Mouse (Mus musculus): Measurements from ENCODE around the gene Htra2. TPM values are rescaled to one million over a fixed set of nuclear protein-coding genes. Genes with fewer than 3 reads are reported as not detected.

Htra2 gene
- polyA plus RNA-seq, 1 experiment from 2014 or later = 71.2 TPM

- no peak for ATAC-seq (replicated peaks; ENCODE audit: insufficient number of reproducible peaks, insufficient read depth, low FRiP score, low read depth)
- peaks cover 20% of the 10 kb centered on the region for H3K4me1 ChIP-seq (replicated peaks)
- no peak within 1 kb of the TSS for H3K27ac ChIP-seq
- peak within 1 kb of the TSS; percentile 45 for H3K4me3 ChIP-seq
- peak within 1 kb of the TSS; percentile 67 for H3K4me2 ChIP-seq
- peaks cover 10% of the 10 kb centered on the region for H3K36me3 ChIP-seq
- WGBS = 4% methylated on average over 42 of the region's 42 CpGs
- peak within 1 kb of the TSS; percentile 47; the same call in 1 of the 2 replicates for H3K9ac ChIP-seq
- peaks cover 85% of the 10 kb centered on the region for H3K27me3 ChIP-seq
- H3K9me3 ChIP-seq (replicated peaks) = no peaks in the 10 kb centered on the region
These were observed 31.3 kb upstream of the Htra2 start, which contains the start of gene Lbx2 for GRCm38 (mm10) chr6:83086121-83087035. Gene Lbx2, plus strand, starts transcription at chr6:83086367.

GRCm38 (mm10) chr6:83084477-83084876 is 29.4 kb upstream of the Htra2 start:
- Histone ChIP-seq H3K4me3 (no peak overlapping the region), H3K9me3 (replicated peaks) (no peaks in the 10 kb centered on the region), H3K27ac (no peak overlapping the region), H3K36me3 (peaks cover 14% of the 10 kb centered on the region), H3K4me2 (no peak overlapping the region), H3K9ac (no peak overlapping the region), H3K4me1 (replicated peaks) (peaks cover 21% of the 10 kb centered on the region), H3K27me3 (peaks cover 74% of the 10 kb centered on the region)
- 15% methylated on average over 6 of the region's 6 CpGs for WGBS
- ATAC-seq (replicated peaks; ENCODE audit: insufficient number of reproducible peaks, insufficient read depth, low FRiP score, low read depth) = no peak

- Histone ChIP-seq H3K9ac (no peak overlapping the region), H3K4me2 (no peak overlapping the region), H3K4me3 (no peak overlapping the region), H3K27me3 (peaks cover 66% of the 10 kb centered on the region), H3K9me3 (replicated peaks) (no peaks in the 10 kb centered on the region), H3K4me1 (replicated peaks) (peaks cover 29% of the 10 kb centered on the region), H3K36me3 (peaks cover 14% of the 10 kb centered on the region), H3K27ac (no peak overlapping the region)
- ATAC-seq (replicated peaks; ENCODE audit: insufficient number of reproducible peaks, insufficient read depth, low FRiP score, low read depth) = no peak
- 23% methylated on average over 5 of the region's 5 CpGs for WGBS
These were observed 28.4 kb upstream of the Htra2 start for GRCm38 (mm10) chr6:83083497-83083896.

GRCm38 (mm10) chr6:83080210-83080609 is 25.1 kb upstream of the Htra2 start:
- no peaks in the 10 kb centered on the region for H3K9me3 ChIP-seq (replicated peaks)
- H3K27me3 ChIP-seq = peaks cover 58% of the 10 kb centered on the region
- peaks cover 13% of the 10 kb centered on the region for H3K4me1 ChIP-seq (replicated peaks)
- peaks cover 14% of the 10 kb centered on the region for H3K36me3 ChIP-seq
- no peak overlapping the region for H3K27ac ChIP-seq
- WGBS = 92% methylated on average over 5 of the region's 5 CpGs
- no peak overlapping the region for H3K9ac ChIP-seq
- no peak overlapping the region for H3K4me2 ChIP-seq
- no peak for ATAC-seq (replicated peaks; ENCODE audit: insufficient number of reproducible peaks, insufficient read depth, low FRiP score, low read depth)
- H3K4me3 ChIP-seq = no peak overlapping the region

GRCm38 (mm10) chr6:83078324-83078858 is 23.3 kb upstream of the Htra2 start:
- Histone ChIP-seq H3K4me3 (peak overlapping the region; percentile 84), H3K4me1 (replicated peaks) (peaks cover 13% of the 10 kb centered on the region), H3K9ac (peak overlapping the region; percentile 83), H3K27ac (peak overlapping the region; percentile 86), H3K27me3 (peaks cover 58% of the 10 kb centered on the region), H3K4me2 (peak overlapping the region; percentile 99), H3K9me3 (replicated peaks) (no peaks in the 10 kb centered on the region), H3K36me3 (peaks cover 14% of the 10 kb centered on the region)
- ATAC-seq (replicated peaks; ENCODE audit: insufficient number of reproducible peaks, insufficient read depth, low FRiP score, low read depth) = peak; percentile 92
- WGBS = under 1% methylated on average over 46 of the region's 46 CpGs

GRCm38 (mm10) chr6:83077630-83078323 is 22.7 kb upstream of the Htra2 start, which contains the start of gene Pcgf1:
Gene Pcgf1, plus strand, starts transcription at chr6:83077869.
- peak; percentile 53 for ATAC-seq (replicated peaks; ENCODE audit: insufficient number of reproducible peaks, insufficient read depth, low FRiP score, low read depth)
- peak within 1 kb of the TSS; percentile 86 for H3K27ac ChIP-seq
- peaks cover 14% of the 10 kb centered on the region for H3K36me3 ChIP-seq
- peak within 1 kb of the TSS; percentile 99 for H3K4me2 ChIP-seq
- no peaks in the 10 kb centered on the region for H3K9me3 ChIP-seq (replicated peaks)
- H3K4me3 ChIP-seq = peak within 1 kb of the TSS; percentile 84
- 1% methylated on average over 54 of the region's 54 CpGs for WGBS
- H3K27me3 ChIP-seq = peaks cover 56% of the 10 kb centered on the region
- H3K4me1 ChIP-seq (replicated peaks) = peaks cover 13% of the 10 kb centered on the region
- peak within 1 kb of the TSS; percentile 83 for H3K9ac ChIP-seq

- Histone ChIP-seq H3K36me3 (no peaks in the 10 kb centered on the region), H3K9me3 (replicated peaks) (no peaks in the 10 kb centered on the region), H3K9ac (no peak overlapping the region), H3K4me1 (replicated peaks) (peaks cover 26% of the 10 kb centered on the region), H3K4me2 (no peak overlapping the region), H3K27ac (no peak overlapping the region), H3K27me3 (peaks cover 74% of the 10 kb centered on the region), H3K4me3 (no peak overlapping the region)
- 8% methylated on average over 2 of the region's 2 CpGs for WGBS
- ATAC-seq (replicated peaks; ENCODE audit: insufficient number of reproducible peaks, insufficient read depth, low FRiP score, low read depth) = no peak
These were observed 19.9 kb upstream of the Htra2 start for GRCm38 (mm10) chr6:83074979-83075378.

GRCm38 (mm10) chr6:83071220-83071619 is 16.1 kb upstream of the Htra2 start:
- Histone ChIP-seq H3K36me3 (no peaks in the 10 kb centered on the region), H3K4me2 (no peak overlapping the region), H3K27me3 (peaks cover 99% of the 10 kb centered on the region), H3K4me1 (replicated peaks) (peaks cover 30% of the 10 kb centered on the region), H3K4me3 (peak overlapping the region; percentile 10; the same call in 1 of the 2 replicates), H3K9me3 (replicated peaks) (no peaks in the 10 kb centered on the region), H3K27ac (no peak overlapping the region), H3K9ac (no peak overlapping the region)
- 3% methylated on average over 22 of the region's 24 CpGs for WGBS
- ATAC-seq (replicated peaks; ENCODE audit: insufficient number of reproducible peaks, insufficient read depth, low FRiP score, low read depth) = peak; percentile 61; the same call in 1 of the 2 replicates

- Histone ChIP-seq H3K9me3 (replicated peaks) (no peaks in the 10 kb centered on the region), H3K9ac (no peak overlapping the region), H3K36me3 (no peaks in the 10 kb centered on the region), H3K4me2 (peak overlapping the region; percentile 45), H3K27me3 (peaks cover 99% of the 10 kb centered on the region), H3K4me3 (peak overlapping the region; percentile 37), H3K4me1 (replicated peaks) (peaks cover 30% of the 10 kb centered on the region), H3K27ac (no peak overlapping the region)
- no peak; the same call in 1 of the 2 replicates for ATAC-seq (replicated peaks; ENCODE audit: insufficient number of reproducible peaks, insufficient read depth, low FRiP score, low read depth)
- WGBS = 1% methylated on average over 55 of the region's 58 CpGs
These were observed 15.5 kb upstream of the Htra2 start for GRCm38 (mm10) chr6:83070311-83071219.

- H3K4me2 ChIP-seq = peak within 1 kb of the TSS; percentile 57
- H3K9ac ChIP-seq = 0 out of 2 replicates have a peak within 1 kb of the TSS, but pooled peaks have one; percentile 14
These were observed 15.0 kb upstream of the Htra2 start, which contains the start of gene Tlx2 for GRCm38 (mm10) chr6:83070247-83070310. Gene Tlx2, minus strand, starts transcription at chr6:83070293.

More at GRCm38 (mm10) chr6:83070247-83070310, 15.0 kb upstream of the Htra2 start, which contains the start of gene Tlx2:
- Histone ChIP-seq H3K9me3 (replicated peaks) (no peaks in the 10 kb centered on the region), H3K4me3 (peak within 1 kb of the TSS; percentile 37), H3K36me3 (no peaks in the 10 kb centered on the region), H3K27ac (no peak within 1 kb of the TSS), H3K4me1 (replicated peaks) (peaks cover 30% of the 10 kb centered on the region), H3K27me3 (peaks cover 99% of the 10 kb centered on the region)
- ATAC-seq (replicated peaks; ENCODE audit: insufficient number of reproducible peaks, insufficient read depth, low FRiP score, low read depth) = no peak
- WGBS = 2% methylated on average over 8 of the region's 10 CpGs

Data from heart, embryonic 15.5 days (tissue).